8 mouse cellular contexts compared by ENCODE assay signal in genomic region chr5:27261746-27262727, GRCm38 (mm10).
DNase-seq lines count a peak whose midpoint lies in the region; ATAC-seq lines count a peak whose summit lies in the region.

No protein-coding gene starts in this region.

- H3K36me3 ChIP-seq in heart, embryonic 10.5 days: no peaks in the 10 kb centered on the region
- no peaks in the 10 kb centered on the region for H3K36me3 ChIP-seq in forebrain, embryonic 16.5 days (ENCODE audit: control insufficient read depth, insufficient read depth)

- H3K4me1 ChIP-seq in heart, embryonic 10.5 days: peaks cover 5% of the 10 kb centered on the region
- peaks cover 13% of the 10 kb centered on the region for H3K4me1 ChIP-seq in forebrain, embryonic 16.5 days (replicated peaks; ENCODE audit: control insufficient read depth, insufficient read depth, low read length)

- H3K4me3 ChIP-seq in heart, embryonic 10.5 days: peak overlapping the region; percentile 49
- peak overlapping the region; percentile 48 for H3K4me3 ChIP-seq in forebrain, embryonic 16.5 days (replicated peaks; ENCODE audit: low read length)

- H3K4me2 ChIP-seq in forebrain, embryonic 16.5 days (ENCODE audit: low read length): peak overlapping the region; percentile 68

- H3K27ac ChIP-seq in heart, embryonic 10.5 days: peak overlapping the region; percentile 53
- peak overlapping the region; percentile 72 for H3K27ac ChIP-seq in forebrain, embryonic 16.5 days (ENCODE audit: low read length)

- no peaks in the 10 kb centered on the region for H3K9me3 ChIP-seq in heart, embryonic 10.5 days
- no peaks in the 10 kb centered on the region for H3K9me3 ChIP-seq in forebrain, embryonic 16.5 days (ENCODE audit: control insufficient read depth, low read length)

- peak; percentile 76 for DNase-seq in heart, embryonic 10.5 days (ENCODE audit: low spot score)
- no peak for DNase-seq in heart, postnatal 14 days
- peak; percentile 69 to 71 for DNase-seq in cerebellum, adult 18-20 months
- DNase-seq in layer of hippocampus, postnatal 36 days: peak; percentile 81 to 85
- peak; percentile 69 for DNase-seq in neural tube, embryonic 10.5 days (ENCODE audit: extremely low spot score, low spot score)
- no peak for DNase-seq in MN1 (ENCODE audit: low spot score)

- H3K9ac ChIP-seq in forebrain, embryonic 16.5 days (replicated peaks; ENCODE audit: low read depth, low read length): peak overlapping the region; percentile 70

- H3K27me3 ChIP-seq in heart, embryonic 10.5 days (ENCODE audit: insufficient read depth, poor library complexity, severe bottlenecking): peaks cover 23% of the 10 kb centered on the region; the same call in 1 of the 2 replicates
- H3K27me3 ChIP-seq in forebrain, embryonic 16.5 days (replicated peaks; ENCODE audit: control insufficient read depth, insufficient read depth, low read length): no peaks in the 10 kb centered on the region

- intact Hi-C loops in heart, postnatal 14 days (cut with DNase I): no loop called here

- WGBS in heart, embryonic 10.5 days: 12% methylated on average over 27 of the region's 27 CpGs
- 2% methylated on average over 27 of the region's 27 CpGs for WGBS in forebrain, embryonic 16.5 days

- ATAC-seq in forebrain, embryonic 16.5 days: peak; percentile 95
- ATAC-seq in CD4-positive, CD25-positive, alpha-beta regulatory T cell, adult 4 months: no peak

Comparison
In these comparisons a context has a peak if more than half of its experiments do, and no peak if none do; other contexts are left out.
1. DNase-seq: peak in heart, embryonic 10.5 days (single experiment), cerebellum, adult 18-20 months (2 of 2), layer of hippocampus, postnatal 36 days (2 of 2) and neural tube, embryonic 10.5 days (single experiment); none in heart, postnatal 14 days (0 of 2) and MN1 (single experiment).